Mouse (Mus musculus) lung, postnatal 0 days (tissue): ENCODE data around the gene Zc2hc1c. TPM values are rescaled to one million over a fixed set of nuclear protein-coding genes. Genes with fewer than 3 reads are reported as not detected.
"Not testable (repeated sequence)": the region's sequence is repeated elsewhere in the genome, so short reads cannot be mapped to it uniquely, and the experiment has no call there.

Experiments used
- ATAC-seq: fragments of 200-750 bp; cut with Nextera tagmentation; 2 replicates; pipeline ENCODE4 v1.8.0; 2017; ENCODE audit warnings: moderate library complexity
- DNase-seq: peaks from one replicate; pipeline ENCODE4 v3.0.0-alpha.2; 2016; ENCODE audit warnings: low spot score
- H3K27ac ChIP-seq: fragments of 300-500 bp; sonication (generic); 2 replicates; pipeline ENCODE4 v1.5.1; 2014; ENCODE audit warnings: antibody characterized with exemption, mild to moderate bottlenecking, low read length, mixed read lengths
- H3K27me3 ChIP-seq: fragments of 300-500 bp; sonication (generic); replicated peaks from 2 replicates; pipeline ENCODE4 v1.6.1; 2014; ENCODE audit warnings: low read length, mixed read lengths; ENCODE audit not compliant: insufficient read depth
- H3K36me3 ChIP-seq: fragments of 300-500 bp; sonication (generic); 2 replicates; pipeline ENCODE4 v1.6.1; 2014; ENCODE audit warnings: low read length, mixed read lengths; ENCODE audit not compliant: insufficient read depth
- H3K4me1 ChIP-seq: fragments of 300-500 bp; sonication (generic); 2 replicates; pipeline ENCODE4 v1.6.1; 2014; ENCODE audit warnings: antibody characterized with exemption, low read depth, low read length, mixed read lengths; ENCODE audit not compliant: insufficient read depth
- H3K4me2 ChIP-seq: fragments of 300-500 bp; sonication (generic); replicated peaks from 2 replicates; pipeline ENCODE4 v1.6.1; 2014; ENCODE audit warnings: low read depth, mild to moderate bottlenecking, low read length, moderate library complexity, mixed read lengths
- H3K4me3 ChIP-seq: fragments of 300-500 bp; sonication (generic); 2 replicates; pipeline ENCODE4 v1.5.1; 2014; ENCODE audit warnings: low read depth, low read length
- H3K9ac ChIP-seq: fragments of 300-500 bp; sonication (generic); replicated peaks from 2 replicates; pipeline ENCODE4 v1.6.1; 2014; ENCODE audit warnings: low read depth, mild to moderate bottlenecking
- H3K9me3 ChIP-seq: fragments of 300-500 bp; sonication (generic); 2 replicates; pipeline ENCODE4 v1.6.1; 2016; ENCODE audit warnings: low read length, mixed read lengths
- CTCF ChIP-seq: IDR thresholded peaks from 2 replicates; pipeline ENCODE4 v1.5.1; 2016; ENCODE audit warnings: antibody characterized with exemption, mild to moderate bottlenecking
- EP300 ChIP-seq: IDR thresholded peaks from 2 replicates; pipeline ENCODE4 v1.6.1; 2016; ENCODE audit warnings: antibody characterized with exemption, mild to moderate bottlenecking, control low read depth
- WGBS: fragments of 180-500 bp; shearing (Covaris S2); extraction: QIAGEN DNeasy Blood & Tissue Kit; methylation state at CpG from one replicate; pipeline ENCODE4 v1.1.7; 2014; 5-methylcytosine and 5-hydroxymethylcytosine counted together
- polyA plus RNA-seq: library from polyadenylated mRNA; unstranded; fragments of >200 nt; fragmentation: Nextera tagmentation; extraction: Ambion mirVana; gene quantifications from 2 replicates; pipeline ENCODE4 v1.2.1, GENCODE M21; 2015

The Zc2hc1c gene
- polyA plus RNA-seq, 1 experiment from 2014 or later: 2.7 TPM

DNA sequence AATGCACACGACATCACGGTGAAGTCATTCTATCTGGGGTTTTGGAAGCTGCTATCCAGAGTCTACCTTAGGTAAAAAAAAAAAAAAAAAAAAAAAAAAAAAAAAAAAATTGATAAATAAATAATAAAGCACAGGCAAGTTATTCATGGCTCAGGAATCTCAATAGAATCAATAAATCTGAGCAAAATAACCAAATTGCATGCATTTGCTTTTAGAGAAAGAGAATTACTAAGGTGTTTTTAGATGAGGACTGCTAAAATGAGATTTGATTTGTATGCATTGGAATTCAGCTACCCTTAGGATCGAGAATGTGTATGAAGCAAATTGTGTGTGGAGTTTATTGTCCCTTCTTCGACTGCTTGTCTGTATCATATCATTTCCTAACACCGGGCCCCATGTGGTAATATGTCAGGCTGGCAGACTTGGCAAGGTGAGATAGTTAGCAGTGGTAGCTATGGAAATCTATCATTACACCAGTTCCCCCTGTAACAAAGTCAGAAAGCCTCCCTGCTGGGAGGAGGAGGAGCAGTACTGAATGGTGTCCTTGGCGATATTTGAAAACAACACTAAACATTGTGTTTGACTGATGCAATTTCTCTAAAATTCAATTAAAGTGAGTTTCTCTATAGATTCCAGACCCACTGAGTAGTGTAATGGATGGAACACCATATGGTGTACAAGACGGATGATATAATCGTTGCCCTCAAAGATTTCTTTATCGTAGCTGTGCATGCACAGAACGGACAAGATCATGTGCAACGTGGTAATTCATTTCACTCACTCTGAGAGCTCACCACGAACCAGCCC is 7.3 kb upstream of the Zc2hc1c start:
- H3K9me3 ChIP-seq: no peaks in the 10 kb centered on the region
- DNase-seq: peak; percentile 25
- peak overlapping the region; percentile 89 for H3K4me2 ChIP-seq
- no peak overlapping the region for H3K27ac ChIP-seq
- no peak for TF ChIP-seq EP300
- TF ChIP-seq CTCF: no peak
- H3K4me3 ChIP-seq: peak overlapping the region; percentile 72; the same call in 1 of the 2 replicates
- no peaks in the 10 kb centered on the region for H3K36me3 ChIP-seq
- H3K9ac ChIP-seq: no peak overlapping the region
- H3K27me3 ChIP-seq: no peaks in the 10 kb centered on the region
- 65% methylated on average over 12 of the region's 12 CpGs for WGBS
- no peak for ATAC-seq
- no peaks in the 10 kb centered on the region for H3K4me1 ChIP-seq

DNA sequence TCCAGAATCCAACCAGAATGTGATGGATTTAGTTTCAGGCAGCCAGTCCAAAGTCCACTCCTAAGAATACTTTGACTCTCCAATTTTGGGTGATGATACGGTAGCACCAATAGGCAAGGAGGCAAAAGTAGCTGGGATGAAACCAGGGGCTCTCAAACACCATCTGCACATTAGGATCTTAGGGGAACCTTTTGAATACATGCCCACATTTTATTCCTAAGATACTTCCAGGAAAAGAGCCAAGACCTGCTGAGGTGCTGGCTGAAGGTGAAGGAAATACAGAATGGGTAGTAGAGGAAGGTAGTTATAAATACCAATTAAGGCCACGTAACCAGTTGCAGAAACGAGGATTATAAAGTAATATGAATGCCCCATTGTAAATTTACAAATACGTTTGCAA is 6.6 kb upstream of the Zc2hc1c start:
- WGBS: 91% methylated on average over 1 of the region's 4 CpGs
- not testable (repeated sequence) for H3K27ac ChIP-seq, H3K4me2 ChIP-seq, H3K4me1 ChIP-seq, H3K9ac ChIP-seq, H3K4me3 ChIP-seq, ATAC-seq, H3K27me3 ChIP-seq, H3K9me3 ChIP-seq, H3K36me3 ChIP-seq, DNase-seq

DNA sequence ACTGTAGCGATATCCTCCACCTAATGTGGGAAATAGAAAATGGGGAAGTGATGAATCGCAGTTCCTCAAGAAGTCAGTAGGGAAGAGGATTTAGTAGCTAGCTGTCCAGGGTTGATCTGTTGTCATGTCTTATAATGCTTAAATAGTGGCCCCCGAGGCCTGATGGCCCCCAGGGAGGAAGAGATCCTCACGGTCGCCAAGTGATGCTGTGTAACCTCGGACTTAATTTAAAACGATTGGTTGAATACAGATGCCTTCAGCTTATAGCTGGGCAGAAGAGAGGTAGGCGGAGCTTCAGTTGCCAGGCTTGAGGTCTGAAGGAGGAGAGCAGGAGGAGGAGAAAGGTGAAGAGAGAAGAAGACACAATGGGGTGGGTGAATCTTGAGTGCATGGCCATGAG is 4.1 kb upstream of the Zc2hc1c start:
- peaks cover under 1% of the 10 kb centered on the region; the same call in 1 of the 2 replicates for H3K4me1 ChIP-seq
- no peak overlapping the region for H3K9ac ChIP-seq
- H3K9me3 ChIP-seq: no peaks in the 10 kb centered on the region
- H3K27ac ChIP-seq: no peak overlapping the region
- no peaks in the 10 kb centered on the region for H3K27me3 ChIP-seq
- DNase-seq: no peak
- no peak for TF ChIP-seq EP300
- no peak for TF ChIP-seq CTCF
- no peaks in the 10 kb centered on the region for H3K36me3 ChIP-seq
- no peak overlapping the region for H3K4me3 ChIP-seq
- ATAC-seq: no peak
- H3K4me2 ChIP-seq: no peak overlapping the region
- 64% methylated on average over 8 of the region's 8 CpGs for WGBS

DNA sequence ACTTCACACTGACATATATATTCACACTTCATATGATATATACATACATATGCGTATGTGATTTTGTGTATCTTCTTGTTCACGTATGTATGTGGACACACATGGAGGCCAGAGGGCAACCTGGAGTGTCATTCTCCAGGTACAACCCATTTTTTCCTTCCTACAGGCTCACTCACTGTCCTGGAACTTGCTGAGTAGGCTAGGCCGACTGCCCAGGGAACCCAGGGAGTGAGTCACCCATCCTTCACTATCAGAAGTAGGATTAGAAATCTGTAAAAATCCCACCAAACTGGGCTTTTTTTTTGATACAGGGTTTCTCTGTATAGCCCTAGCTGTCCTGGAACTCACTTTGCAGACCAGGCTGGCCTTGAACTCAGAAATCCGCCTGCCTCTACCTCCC is 3.4 kb upstream of the Zc2hc1c start:
- no peak for ATAC-seq
- no peak overlapping the region for H3K27ac ChIP-seq
- no peak for DNase-seq
- H3K9ac ChIP-seq: no peak overlapping the region
- H3K4me1 ChIP-seq: peaks cover 4% of the 10 kb centered on the region; the same call in 1 of the 2 replicates
- 86% methylated on average over 4 of the region's 4 CpGs for WGBS
- TF ChIP-seq CTCF (no peak), EP300 (no peak)
- H3K4me2 ChIP-seq: no peak overlapping the region
- no peaks in the 10 kb centered on the region for H3K9me3 ChIP-seq
- no peaks in the 10 kb centered on the region for H3K36me3 ChIP-seq
- H3K27me3 ChIP-seq: no peaks in the 10 kb centered on the region
- no peak overlapping the region for H3K4me3 ChIP-seq

DNA sequence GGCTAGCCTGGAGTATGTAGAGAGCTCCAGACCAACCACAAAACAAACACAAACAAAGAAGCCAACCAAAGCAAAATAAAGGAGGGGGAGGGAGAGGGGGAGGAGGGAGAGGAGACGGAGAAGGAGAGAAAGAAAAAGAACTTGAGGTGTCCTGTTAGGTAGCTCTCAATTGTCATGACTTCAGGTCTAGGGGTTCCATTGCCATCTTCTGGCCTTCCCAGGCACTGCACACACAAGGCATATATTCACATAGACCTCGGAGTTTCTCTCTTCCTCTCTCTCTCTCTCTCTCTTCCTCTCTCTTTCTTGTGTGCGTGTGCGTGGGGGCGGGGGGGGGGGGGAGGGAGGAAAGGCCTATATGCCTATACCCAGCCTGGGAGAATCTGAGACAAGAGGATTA is 1.4 kb upstream of the Zc2hc1c start:
- peak; percentile 70 for TF ChIP-seq CTCF
- no peak for TF ChIP-seq EP300
- Histone ChIP-seq H3K27me3 (no peaks in the 10 kb centered on the region), H3K4me2 (no peak overlapping the region), H3K36me3 (no peaks in the 10 kb centered on the region), H3K27ac (no peak overlapping the region), H3K9ac (no peak overlapping the region), H3K4me3 (no peak overlapping the region), H3K4me1 (peaks cover 4% of the 10 kb centered on the region; the same call in 1 of the 2 replicates), H3K9me3 (no peaks in the 10 kb centered on the region)
- DNase-seq (peak; percentile 58), ATAC-seq (no peak)
- 29% methylated on average over 2 of the region's 5 CpGs for WGBS

DNA sequence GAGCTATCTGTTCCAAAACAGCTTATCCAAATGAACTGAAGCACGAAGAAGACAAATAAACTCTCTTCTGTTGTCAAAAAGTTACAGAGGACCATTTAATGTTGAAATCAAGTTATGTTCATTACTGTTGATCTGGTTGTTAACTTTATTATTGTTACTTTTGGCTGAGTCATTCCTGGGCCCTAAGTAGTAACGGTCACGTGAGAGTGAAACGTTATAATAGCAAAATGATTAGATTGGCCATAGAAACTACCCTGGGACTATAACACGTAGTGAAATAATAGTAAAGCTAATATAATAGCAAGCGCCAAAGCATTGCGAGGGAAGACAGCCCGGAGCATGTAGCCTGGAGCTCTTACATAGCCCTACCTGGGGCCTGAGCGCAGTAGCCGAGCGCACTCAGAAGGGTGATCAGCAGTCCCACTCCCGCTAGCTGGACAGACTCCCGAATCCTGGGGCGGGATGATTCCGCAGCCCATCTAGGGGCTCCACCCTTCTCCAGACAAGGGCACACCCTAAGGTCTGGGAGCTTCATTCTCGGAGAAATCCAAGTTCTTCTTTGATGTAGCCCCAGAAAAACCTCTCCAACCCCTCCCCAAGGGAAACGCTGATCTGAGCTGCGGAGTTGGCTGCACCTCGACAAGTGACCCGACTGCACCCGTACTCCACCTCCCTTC is 444 bp upstream of the Zc2hc1c start, which contains the start of gene Acyp1:
Acyp1 (minus strand) TSS at position 630 of the 677 bp plus-strand sequence.
- ATAC-seq (peak; percentile 59), DNase-seq (peak; percentile 45)
- H3K4me3 ChIP-seq: peak within 1 kb of the TSS; percentile 46
- H3K4me2 ChIP-seq: peak within 1 kb of the TSS; percentile 77
- no peaks in the 10 kb centered on the region for H3K36me3 ChIP-seq
- peak within 1 kb of the TSS; percentile 71 for H3K27ac ChIP-seq
- no peak for TF ChIP-seq EP300
- H3K4me1 ChIP-seq: peaks cover 4% of the 10 kb centered on the region; the same call in 1 of the 2 replicates
- H3K9me3 ChIP-seq: no peaks in the 10 kb centered on the region
- peak within 1 kb of the TSS; percentile 46 for H3K9ac ChIP-seq
- 11% methylated on average over 21 of the region's 21 CpGs for whole genome bisulfite sequencing
- H3K27me3 ChIP-seq: no peaks in the 10 kb centered on the region
